Mouse (Mus musculus) MEL (cell line): ENCODE measurements around the gene Agbl5.

Source experiments
- CTCF ChIP-seq, 3 experiments: IDR thresholded peaks in 2 of 3; conservative IDR thresholded peaks in 1 of 3; 2 replicates each; pipeline ENCODE4 v1.5.1; 2011 to 2012; ENCODE audit warnings: low read length in 3 of 3, low read depth in 2 of 3, mild to moderate bottlenecking in 2 of 3, improper control_type of control experiment in 1 of 3, inconsistent platforms in 1 of 3, mixed read lengths in 1 of 3, moderate library complexity in 1 of 3; ENCODE audit not compliant: control insufficient read depth in 1 of 3, insufficient read depth in 1 of 3, poor library complexity in 1 of 3, severe bottlenecking in 1 of 3
- GATA1 ChIP-seq: IDR thresholded peaks from 2 replicates; pipeline ENCODE4 v1.6.1; 2011; ENCODE audit warnings: low read depth, low read length, improper control_type of control experiment
- HCFC1 ChIP-seq: IDR thresholded peaks from 2 replicates; pipeline ENCODE4 v1.6.1; 2012; ENCODE audit warnings: low read depth, mild to moderate bottlenecking, inconsistent platforms, low read length, improper control_type of control experiment, moderate library complexity
- POLR2A ChIP-seq, 2 experiments: IDR thresholded peaks; 2 replicates each; pipeline ENCODE4 v1.6.1; 2011 to 2012; ENCODE audit warnings: low read length in 2 of 2, mild to moderate bottlenecking in 2 of 2, control low read depth in 1 of 2, improper control_type of control experiment in 1 of 2, low read depth in 1 of 2, moderate library complexity in 1 of 2; ENCODE audit not compliant: control insufficient read depth in 1 of 2, insufficient read depth in 1 of 2, poor library complexity in 1 of 2
- POLR2AphosphoS2 ChIP-seq: IDR thresholded peaks from 2 replicates; pipeline ENCODE4 v1.6.1; 2011; ENCODE audit warnings: low read length, improper control_type of control experiment
- POLR2AphosphoS5 ChIP-seq: IDR thresholded peaks from 2 replicates; pipeline ENCODE4 v1.6.1; 2012; ENCODE audit warnings: low read depth, borderline replicate concordance, mild to moderate bottlenecking, inconsistent platforms, low read length, moderate library complexity, mixed read lengths
- USF1 ChIP-seq: IDR thresholded peaks from 2 replicates; pipeline ENCODE4 v1.6.1; 2014; ENCODE audit warnings: low read depth, mild to moderate bottlenecking, inconsistent platforms, low read length, improper control_type of control experiment, moderate library complexity
- ZNF384 ChIP-seq: IDR thresholded peaks from 2 replicates; pipeline ENCODE4 v1.6.1; 2012; ENCODE audit warnings: low read depth, mild to moderate bottlenecking, inconsistent platforms, low read length, improper control_type of control experiment

- TF ChIP-seq CTCF (IDR thresholded peaks at IDR 0.05 in 2 of 3, conservative IDR thresholded peaks at IDR 0.05 in 1 of 3; ENCODE audit: control insufficient read depth in 1 of 3, insufficient read depth in 1 of 3, low read depth in 2 of 3, low read length in 3 of 3, poor library complexity in 1 of 3, severe bottlenecking in 1 of 3) (no peak), GATA1 (no peak), POLR2A (IDR thresholded peaks at IDR 0.05; ENCODE audit: control insufficient read depth in 1 of 2, insufficient read depth in 1 of 2, low read depth in 1 of 2, low read length in 2 of 2, poor library complexity in 1 of 2) (no peak), ZNF384 (no peak), POLR2AphosphoS2 (no peak), USF1 (no peak), POLR2AphosphoS5 (no peak), HCFC1 (no peak)
Observed at GRCm38 (mm10) chr5:30867712-30868111, 20.8 kb upstream of the Agbl5 start, which contains the start of gene Tmem214.
